Mouse (Mus musculus) myocyte (in vitro differentiated cells): ENCODE measurements around the gene Kcnip1.

ENCODE experiments used
- E2F4 ChIP-seq: IDR thresholded peaks from one replicate; pipeline ENCODE4 v1.6.1; 2011; ENCODE audit warnings: mild to moderate bottlenecking, control low read depth, moderate library complexity; ENCODE audit not compliant: insufficient read depth
- MAX ChIP-seq: IDR thresholded peaks from one replicate; pipeline ENCODE4 v1.6.1; 2011; ENCODE audit warnings: low read depth, mild to moderate bottlenecking, control low read depth
- POLR2A ChIP-seq: IDR thresholded peaks from one replicate; pipeline ENCODE4 v1.6.1; 2011; ENCODE audit warnings: low read depth, mild to moderate bottlenecking, control low read depth, moderate library complexity; ENCODE audit not compliant: insufficient read length

- no peak for TF ChIP-seq POLR2A
- TF ChIP-seq E2F4, result no peak
- no peak for TF ChIP-seq MAX
These were observed 120.3 kb downstream of the Kcnip1 start for GRCm38 (mm10) chr11:33872716-33873048.
